Mouse (Mus musculus): ENCODE results near the gene Ccdc149. TPM values are rescaled to one million over a fixed set of nuclear protein-coding genes. Genes with fewer than 3 reads are reported as not detected.

Ccdc149 gene
- total and polyA plus RNA-seq, 3 experiments = not detected

DNA sequence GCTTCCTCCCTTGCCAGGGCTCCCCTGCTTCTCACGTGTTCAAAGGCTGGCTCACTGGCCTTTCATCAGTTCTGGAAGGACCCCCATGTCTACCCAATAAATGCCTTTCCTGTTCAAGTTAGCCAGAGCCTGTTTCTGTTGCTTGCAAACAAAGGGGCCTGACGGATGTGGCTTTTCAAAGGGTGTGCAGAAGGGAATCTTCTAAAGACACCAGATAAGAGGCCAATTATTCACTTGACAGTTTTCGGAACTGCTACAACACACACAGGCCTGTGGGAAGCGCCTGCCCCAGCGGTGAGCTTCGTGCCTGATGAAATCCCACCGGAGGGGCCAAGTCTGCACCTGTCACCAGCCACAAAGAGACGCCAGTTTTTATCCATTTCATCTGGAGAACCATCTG lies 139.2 kb downstream of the Ccdc149 start:
- H3K27me3 ChIP-seq (ENCODE audit: control insufficient read depth in 1 of 2, insufficient read depth in 2 of 2, low read length in 2 of 2) = no peaks in the 10 kb centered on the region; a peak in 1 of 4 replicates
- H3K36me3 ChIP-seq (ENCODE audit: control insufficient read depth in 1 of 2, insufficient read depth in 2 of 2, low read length in 2 of 2) = no peaks in the 10 kb centered on the region
- H3K9me3 ChIP-seq (replicated peaks; ENCODE audit: insufficient read depth, low read length) = no peaks in the 10 kb centered on the region
- H3K4me3 ChIP-seq (ENCODE audit: control insufficient read depth in 1 of 2, insufficient read depth in 1 of 2, low read depth in 2 of 2, low read length in 2 of 2) = no peak overlapping the region
- no peaks in the 10 kb centered on the region for H3K4me1 ChIP-seq (ENCODE audit: control insufficient read depth in 1 of 2, insufficient read depth in 2 of 2, low read length in 2 of 2)
- no peak for DNase-seq (ENCODE audit: low read depth, low spot score)
- TF ChIP-seq ZKSCAN1 (IDR thresholded peaks at IDR 0.05; ENCODE audit: low read depth, low read length) (no peak), TCF12 (IDR thresholded peaks at IDR 0.05; ENCODE audit: low read depth, low read length) (no peak), TBP (IDR thresholded peaks at IDR 0.05; ENCODE audit: low read depth, low read length) (no peak), MAFK (IDR thresholded peaks at IDR 0.05; ENCODE audit: borderline replicate concordance, low read depth, low read length) (no peak), JUND (IDR thresholded peaks at IDR 0.05; ENCODE audit: low read depth, low read length) (no peak), ELF1 (IDR thresholded peaks at IDR 0.05; ENCODE audit: low read depth, low read length) (no peak), ZC3H11A (IDR thresholded peaks at IDR 0.05; ENCODE audit: low read depth, low read length) (no peak), ZMIZ1 (IDR thresholded peaks at IDR 0.05; ENCODE audit: low read depth, low read length) (no peak)
- no peak overlapping the region for H3K27ac ChIP-seq (ENCODE audit: control insufficient read depth, low read depth, low read length)
- H3K9ac ChIP-seq (ENCODE audit: control insufficient read depth, low read depth, low read length, poor library complexity, severe bottlenecking) = no peak overlapping the region
- no peaks in the 10 kb centered on the region for H3K79me2 ChIP-seq (ENCODE audit: control insufficient read depth, insufficient read depth, low read length, poor library complexity)

Other genes starting within 250 kb of the Ccdc149 start
- gene Sod3, start 107.7 kb downstream of the Ccdc149 start, total RNA-seq (2012; rRNA removed) = not detected in 2 replicates
- gene Sod3, start 107.7 kb downstream of the Ccdc149 start, polyA plus RNA-seq (2012; ENCODE audit: insufficient read depth in 1 of 2, insufficient read length in 2 of 2, low read depth in 1 of 2, low replicate concordance in 2 of 2, missing spikeins in 1 of 2) = not detected
- not detected in 2 replicates for gene Lgi2, start 94.9 kb upstream of the Ccdc149 start, total RNA-seq (2012; rRNA removed)
- not detected for gene Lgi2, start 94.9 kb upstream of the Ccdc149 start, polyA plus RNA-seq (2012; ENCODE audit: insufficient read depth in 1 of 2, insufficient read length in 2 of 2, low read depth in 1 of 2, low replicate concordance in 2 of 2, missing spikeins in 1 of 2)
- 11.3 and 12.2 TPM in 2 replicates for gene Sepsecs, start 198.2 kb upstream of the Ccdc149 start, total RNA-seq (2012; rRNA removed)
- gene Sepsecs, start 198.2 kb upstream of the Ccdc149 start, polyA plus RNA-seq (2012; ENCODE audit: insufficient read depth in 1 of 2, insufficient read length in 2 of 2, low read depth in 1 of 2, low replicate concordance in 2 of 2, missing spikeins in 1 of 2) = 10 to 100 TPM in 1 of 2 experiments, not detected in 1; 11.8 TPM

Measured in MEL (cell line).